Mouse (Mus musculus) ZHBTc4 (cell line): ENCODE results near the gene Tceal3.
"Not testable (repeated sequence)": the region's sequence is repeated elsewhere in the genome, so short reads cannot be mapped to it uniquely, and the experiment has no call there.

Experiments
- DNase-seq: peaks from one replicate; pipeline ENCODE4 v3.0.0-alpha.2; 2011; ENCODE audit warnings: low read depth, low spot score

Tceal3 gene

DNA sequence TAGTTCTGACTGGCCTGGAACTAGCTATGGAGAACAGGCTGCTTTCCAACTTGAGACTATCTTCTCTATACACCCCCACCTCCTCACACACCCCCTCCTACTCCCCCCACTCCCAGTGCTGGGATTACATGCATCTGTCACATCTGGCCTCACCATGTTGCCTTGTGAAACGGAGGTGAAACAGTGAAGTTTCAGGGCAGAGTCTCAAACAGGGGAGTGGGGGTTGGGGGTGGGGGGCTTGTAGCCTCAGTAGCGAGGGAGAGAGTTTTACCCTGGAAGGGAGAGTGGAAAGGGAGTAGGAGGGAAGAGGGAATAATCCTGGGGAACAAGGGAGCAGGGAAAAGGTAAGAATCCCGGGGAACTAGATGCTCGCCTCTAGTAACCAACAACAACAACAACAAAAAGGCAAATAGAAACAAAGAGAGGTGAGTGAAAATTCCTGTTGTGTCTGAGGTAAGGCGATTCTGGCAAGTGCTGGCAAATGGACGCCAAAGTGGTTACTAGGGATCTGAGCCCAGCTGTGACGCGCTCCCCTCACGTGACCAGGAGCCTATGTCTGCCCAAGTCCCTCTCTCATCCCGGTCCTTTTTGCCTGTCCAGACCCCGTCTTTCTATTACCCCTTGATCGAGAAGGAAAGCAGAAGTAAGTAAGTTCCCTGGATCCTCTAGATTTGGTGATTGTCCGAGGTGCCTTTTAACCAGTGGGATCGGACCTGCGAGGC is 117.0 kb downstream of the Tceal3 start, which contains the start of gene Tceal1:
Gene Tceal1, plus strand, starts transcription at position 537 of the 722 bp plus-strand sequence.
- DNase-seq: peak; percentile 30

DNA sequence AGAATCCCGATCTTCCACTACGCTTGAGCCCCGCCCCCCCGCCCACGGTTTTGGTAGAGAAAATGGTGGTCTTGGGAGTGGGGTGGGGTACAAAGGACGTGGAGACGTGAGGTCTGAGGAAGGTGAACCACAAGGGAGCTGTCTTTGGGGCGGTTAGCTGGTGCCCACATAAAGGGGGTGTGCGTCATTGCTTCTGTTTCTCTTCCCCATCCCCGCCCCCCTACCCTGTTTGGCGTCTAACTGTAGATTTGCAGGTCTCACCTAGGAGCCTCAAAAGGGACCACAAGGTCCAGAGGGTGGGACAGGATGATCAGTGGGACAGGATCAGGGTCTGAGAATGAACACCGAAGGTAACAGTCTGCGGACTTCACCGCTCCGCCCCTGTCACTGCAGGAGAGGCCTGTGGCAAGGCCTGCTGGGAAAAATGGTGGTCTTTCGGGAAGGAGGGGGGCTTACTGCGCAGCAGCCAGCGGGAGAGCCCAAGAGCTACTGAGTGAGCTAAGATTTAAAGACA is 117.6 kb downstream of the Tceal3 start:
- peak; percentile 34 for DNase-seq

DNA sequence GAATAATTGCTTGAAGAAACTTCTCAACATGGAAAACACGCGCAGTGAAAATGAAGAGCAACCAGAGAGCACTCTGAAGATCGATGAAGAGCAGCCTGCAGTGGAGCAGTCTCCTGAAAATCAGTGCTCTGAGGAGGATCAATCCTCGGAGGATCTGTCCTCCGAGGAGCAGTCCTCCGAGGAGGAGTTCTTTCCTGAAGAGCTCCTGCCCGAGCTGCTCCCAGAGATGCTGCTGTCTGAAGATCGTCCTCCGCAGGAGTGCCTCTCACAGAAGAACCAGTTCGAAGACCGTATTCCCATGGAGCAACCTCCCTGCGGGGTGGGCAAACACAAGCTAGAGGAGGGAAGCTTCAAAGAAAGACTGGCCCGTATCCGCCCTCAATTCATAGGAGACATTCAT is 118.1 kb downstream of the Tceal3 start:
- DNase-seq: no peak

DNA sequence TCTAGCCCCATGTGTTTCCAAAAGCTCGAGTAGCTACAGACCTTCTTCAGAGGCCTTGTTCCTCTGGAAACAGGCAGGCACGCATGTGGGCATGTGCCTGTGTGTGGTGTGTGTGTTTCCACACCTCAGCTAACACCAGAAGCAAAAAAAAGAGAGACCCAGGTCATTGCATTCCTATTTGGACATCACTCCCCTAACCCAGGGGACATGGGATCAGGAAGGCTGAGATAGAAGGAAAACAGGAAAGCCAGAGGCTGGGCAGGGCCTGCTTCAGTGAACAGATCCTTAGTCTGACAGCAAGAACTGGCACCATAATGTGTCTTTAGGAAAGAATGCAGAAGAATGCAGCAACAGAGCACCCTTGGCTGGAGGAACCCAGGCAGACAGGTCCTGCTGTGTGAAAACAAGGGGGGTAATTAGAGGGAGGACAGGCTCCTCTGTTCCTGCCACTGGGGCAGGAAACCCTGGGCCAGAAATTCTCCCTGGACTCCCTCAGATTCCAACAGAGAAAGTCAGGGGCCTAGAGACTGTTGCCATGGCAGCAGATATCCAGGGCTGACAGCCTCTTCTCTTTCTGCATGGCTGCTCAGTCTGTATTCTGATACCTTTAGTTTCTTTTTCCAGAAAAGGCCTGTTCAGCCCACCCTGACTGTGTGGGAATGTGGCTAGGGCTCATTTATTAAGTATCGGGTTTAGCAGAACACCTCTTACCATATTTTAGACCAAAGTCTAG is 124.3 kb downstream of the Tceal3 start:
- not testable (repeated sequence) for DNase-seq
